Mouse (Mus musculus) layer of hippocampus, postnatal 10 days (tissue): ENCODE results near the gene Clk2. TPM values are rescaled to one million over a fixed set of nuclear protein-coding genes. Genes with fewer than 3 reads are reported as not detected.
"Not testable (repeated sequence)": the region's sequence is repeated elsewhere in the genome, so short reads cannot be mapped to it uniquely, and the experiment has no call there.

Experiments
- DNase-seq, 2 experiments: peaks; one replicate each; pipeline ENCODE4 v3.0.0; 2021; ENCODE audit warnings: low spot score in 2 of 2
- total RNA-seq, 2 experiments: library from RNA; stranded (reverse); gene quantifications; 2 replicates each; pipeline ENCODE4 v1.2.3; 2021

Gene Clk2
- total RNA-seq, 2 experiments from 2014 or later, result 52.0 to 55.9 TPM

GRCm38 (mm10) chr3:89159616-89160344 is 4.8 kb upstream of the Clk2 start, which contains the start of gene Hcn3:
Gene Hcn3 (minus strand): TSS chr3:89160196.
- peak; percentile 70 to 79 for DNase-seq

GRCm38 (mm10) chr3:89161207-89161606 is 3.4 kb upstream of the Clk2 start:
- DNase-seq, result not testable (repeated sequence)

- DNase-seq, result no peak
Measured at GRCm38 (mm10) chr3:89161786-89162185, 2.8 kb upstream of the Clk2 start.

GRCm38 (mm10) chr3:89163123-89163522 is 1.5 kb upstream of the Clk2 start:
- no peak for DNase-seq

GRCm38 (mm10) chr3:89163643-89164245 is 851 bp upstream of the Clk2 start:
- no peak for DNase-seq

GRCm38 (mm10) chr3:89165268-89165870 is 774 bp downstream of the Clk2 start:
- no peak for DNase-seq

- DNase-seq, result no peak
Measured at GRCm38 (mm10) chr3:89166945-89167344, 2.4 kb downstream of the Clk2 start.

- no peak for DNase-seq
Measured at GRCm38 (mm10) chr3:89174844-89175243, 10.2 kb downstream of the Clk2 start.

GRCm38 (mm10) chr3:89175544-89175943 is 10.9 kb downstream of the Clk2 start:
- no peak for DNase-seq

- DNase-seq, result no peak
Measured at GRCm38 (mm10) chr3:89176421-89176820, 11.8 kb downstream of the Clk2 start.

GRCm38 (mm10) chr3:89177242-89178106 is 12.9 kb downstream of the Clk2 start, which contains the start of gene Scamp3:
Gene Scamp3 (plus strand): TSS chr3:89177473.
- DNase-seq, result peak; percentile 77 to 86

- no peak for DNase-seq
Measured at GRCm38 (mm10) chr3:89178107-89178385, 13.5 kb downstream of the Clk2 start.

- no peak for DNase-seq
Measured at GRCm38 (mm10) chr3:89179056-89179455, 14.5 kb downstream of the Clk2 start.

- DNase-seq, result no peak
Measured at GRCm38 (mm10) chr3:89181749-89182500, 17.3 kb downstream of the Clk2 start.

- DNase-seq, result no peak
Measured at GRCm38 (mm10) chr3:89182531-89183057, 18.0 kb downstream of the Clk2 start.

GRCm38 (mm10) chr3:89183058-89183958 is 18.7 kb downstream of the Clk2 start, which contains the start of gene Fam189b:
Gene Fam189b (plus strand): TSS chr3:89183143.
- DNase-seq, result peak; percentile 86 to 91

GRCm38 (mm10) chr3:89183959-89184315 is 19.3 kb downstream of the Clk2 start:
- peak; percentile 60 to 69 for DNase-seq

GRCm38 (mm10) chr3:89187197-89187596 is 22.6 kb downstream of the Clk2 start:
- no peak for DNase-seq

GRCm38 (mm10) chr3:89187690-89188477 is 23.3 kb downstream of the Clk2 start:
- DNase-seq, result no peak
